Mouse (Mus musculus) limb, embryonic 13.5 days (tissue): ENCODE measurements around the gene Dedd2. TPM values are rescaled to one million over a fixed set of nuclear protein-coding genes. Genes with fewer than 3 reads are reported as not detected.

Experiments used
- ATAC-seq: fragments of 200-750 bp; cut with Nextera tagmentation; 2 replicates; pipeline ENCODE4 v1.8.0; 2017; ENCODE audit warnings: low read depth, moderate number of reproducible peaks, moderate TSS enrichment; ENCODE audit not compliant: low FRiP score
- H3K27ac ChIP-seq: fragments of 300-500 bp; sonication (generic); 2 replicates; pipeline ENCODE4 v1.5.1; 2015; ENCODE audit warnings: inconsistent platforms, mild to moderate bottlenecking, moderate library complexity
- H3K27me3 ChIP-seq: fragments of 300-500 bp; sonication (generic); 2 replicates; pipeline ENCODE4 v1.6.1; 2015; ENCODE audit warnings: mild to moderate bottlenecking, inconsistent platforms
- H3K36me3 ChIP-seq: fragments of 300-500 bp; sonication (generic); 2 replicates; pipeline ENCODE4 v1.6.1; 2015; ENCODE audit warnings: inconsistent platforms, mild to moderate bottlenecking, moderate library complexity
- H3K4me1 ChIP-seq: fragments of 300-500 bp; sonication (generic); 2 replicates; pipeline ENCODE4 v1.6.1; 2015; ENCODE audit warnings: inconsistent platforms
- H3K4me2 ChIP-seq: fragments of 300-500 bp; sonication (generic); replicated peaks from 2 replicates; pipeline ENCODE4 v1.6.1; 2015; ENCODE audit warnings: inconsistent platforms, mild to moderate bottlenecking, moderate library complexity
- H3K4me3 ChIP-seq: fragments of 300-500 bp; sonication (generic); 2 replicates; pipeline ENCODE4 v1.5.1; 2015; ENCODE audit warnings: moderate library complexity, mild to moderate bottlenecking, inconsistent platforms
- H3K9ac ChIP-seq: fragments of 300-500 bp; sonication (generic); 2 replicates; pipeline ENCODE4 v1.6.1; 2015; ENCODE audit warnings: mild to moderate bottlenecking, inconsistent platforms
- H3K9me3 ChIP-seq: fragments of 300-500 bp; sonication (generic); 2 replicates; pipeline ENCODE4 v1.6.1; 2016; ENCODE audit warnings: inconsistent platforms
- WGBS: fragments of 180-500 bp; shearing (Covaris S2); methylation state at CpG from one replicate; pipeline ENCODE4 v1.1.7; 2015; 5-methylcytosine and 5-hydroxymethylcytosine counted together
- polyA plus RNA-seq: library from polyadenylated mRNA; unstranded; fragments of >200 nt; fragmentation: Nextera tagmentation; extraction: Ambion mirVana; gene quantifications from 2 replicates; pipeline ENCODE4 v1.2.1, GENCODE M21; 2015

Dedd2 gene
- polyA plus RNA-seq, 1 experiment from 2014 or later = 10.5 TPM

DNA sequence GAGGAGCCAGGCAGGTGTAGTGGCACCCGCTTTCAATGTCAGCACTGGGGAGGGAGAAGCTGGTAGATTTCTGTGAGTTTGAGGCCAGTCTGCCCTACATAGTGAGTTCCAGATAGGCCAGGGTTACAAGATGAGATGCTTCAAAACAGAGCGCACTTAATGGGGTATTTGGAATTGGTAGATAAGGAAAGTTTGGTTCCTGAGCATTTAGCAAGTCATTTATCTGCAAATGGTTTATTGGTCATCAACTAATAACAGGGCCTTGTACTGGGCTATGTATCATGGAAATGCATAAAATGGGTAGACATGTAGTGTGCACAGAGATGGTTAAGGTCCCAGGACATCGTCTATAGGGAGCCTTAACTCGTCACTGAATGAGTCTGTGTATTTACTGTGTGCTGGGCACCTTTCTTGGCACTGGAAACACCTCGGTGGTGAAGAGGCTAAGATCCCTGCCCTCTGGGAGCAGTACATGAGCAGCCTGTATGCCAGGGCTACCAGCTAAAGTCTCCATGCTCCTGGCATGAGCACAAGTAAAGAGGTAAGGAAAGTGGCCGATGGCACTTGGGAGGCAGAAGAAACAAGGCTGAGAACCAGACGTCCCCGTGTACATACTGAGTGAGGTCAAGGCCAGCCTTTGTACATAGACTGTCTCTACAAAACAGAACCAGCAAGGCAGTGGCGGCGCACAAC lies 2.0 kb upstream of the Dedd2 start:
- Histone ChIP-seq H3K9me3 (no peaks in the 10 kb centered on the region), H3K9ac (peak overlapping the region; percentile 85), H3K27ac (no peak overlapping the region), H3K4me3 (peak overlapping the region; percentile 76), H3K27me3 (no peaks in the 10 kb centered on the region), H3K4me1 (peaks cover 31% of the 10 kb centered on the region), H3K4me2 (peak overlapping the region; percentile 94), H3K36me3 (peaks cover 41% of the 10 kb centered on the region)
- ATAC-seq = no peak
- WGBS = 82% methylated on average over 10 of the region's 10 CpGs

DNA sequence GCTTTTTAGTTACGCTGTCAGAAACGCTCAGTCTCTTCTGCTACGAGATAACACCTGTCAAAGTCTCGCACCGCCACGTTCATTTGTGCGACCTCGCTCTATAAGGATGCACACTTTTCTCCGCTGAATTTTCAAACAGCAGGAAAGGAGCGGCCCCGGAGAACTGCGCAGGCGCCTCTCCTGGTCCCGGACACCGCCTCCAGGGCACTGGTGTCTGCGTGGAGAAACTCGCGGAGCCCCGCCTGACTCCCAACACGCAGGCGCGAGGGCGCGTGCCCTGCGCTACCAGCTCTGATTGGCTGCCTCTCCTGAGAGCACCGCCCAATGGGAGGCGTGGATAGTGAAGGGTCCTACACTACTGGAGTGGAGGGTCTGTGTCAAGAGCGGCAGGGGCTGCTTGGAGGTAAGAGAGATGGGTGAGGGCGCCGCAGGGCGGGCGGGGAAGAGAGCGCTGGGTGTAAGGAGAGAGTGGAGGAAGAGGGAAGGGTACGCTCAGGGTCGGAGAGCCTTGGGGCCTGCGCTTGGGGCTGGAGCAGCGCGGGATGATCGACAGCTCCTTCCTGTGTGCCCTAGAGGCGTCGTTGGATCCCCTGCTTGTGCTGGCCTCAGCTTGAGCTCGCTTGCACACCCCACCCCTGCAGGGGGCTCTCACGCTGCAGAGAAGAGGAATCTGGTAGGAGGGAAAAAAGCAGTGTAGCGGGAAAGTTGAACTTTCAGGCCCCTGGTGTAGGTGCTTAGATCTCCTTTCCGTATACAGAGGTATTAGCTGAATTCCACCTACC lies 878 bp upstream of the Dedd2 start, which contains the start of gene Zfp526:
Zfp526 (plus strand) TSS at position 324 of the 782 bp plus-strand sequence.
- Histone ChIP-seq H3K27ac (peak within 1 kb of the TSS; percentile 92), H3K4me1 (peaks cover 31% of the 10 kb centered on the region), H3K4me2 (peak within 1 kb of the TSS; percentile 94), H3K9ac (peak within 1 kb of the TSS; percentile 85), H3K9me3 (no peaks in the 10 kb centered on the region), H3K27me3 (no peaks in the 10 kb centered on the region), H3K36me3 (peaks cover 30% of the 10 kb centered on the region), H3K4me3 (peak within 1 kb of the TSS; percentile 76)
- ATAC-seq = peak; percentile 95
- under 1% methylated on average over 41 of the region's 45 CpGs for WGBS

DNA sequence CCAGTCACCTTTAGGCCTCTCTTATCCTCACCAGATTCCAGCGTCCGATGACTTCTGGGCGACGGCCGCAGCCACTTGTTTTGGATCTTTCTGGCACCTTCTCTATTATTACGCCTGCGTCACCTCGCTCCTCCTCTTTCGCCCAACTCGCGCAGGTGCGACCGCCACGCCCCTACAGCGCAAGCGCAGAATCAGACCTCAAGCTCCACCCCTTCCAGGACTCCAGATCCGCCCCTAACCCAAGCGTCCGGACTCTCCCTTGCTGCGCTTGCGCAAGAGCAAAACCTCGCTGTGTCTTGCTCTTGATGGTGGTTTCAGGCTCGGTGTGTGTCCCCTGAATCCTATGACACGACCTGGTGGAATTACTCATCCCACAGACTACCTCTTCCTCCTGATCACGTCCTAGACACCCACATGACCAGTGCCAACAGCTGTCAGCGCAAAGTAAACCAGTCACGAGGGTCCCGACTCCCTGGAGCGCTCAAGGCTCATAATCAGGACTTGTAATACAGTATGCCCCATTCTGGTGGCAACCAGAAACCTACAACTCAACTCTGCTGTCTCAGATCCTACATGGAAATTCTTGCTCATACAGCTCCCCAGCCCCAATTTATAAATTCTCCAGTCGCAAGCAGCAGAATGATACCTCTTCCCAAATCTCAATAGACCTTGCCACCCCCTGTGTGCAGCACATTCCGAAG lies 509 bp downstream of the Dedd2 start:
- WGBS = 3% methylated on average over 31 of the region's 31 CpGs
- Histone ChIP-seq H3K36me3 (peaks cover 21% of the 10 kb centered on the region), H3K4me3 (peak overlapping the region; percentile 76), H3K9me3 (no peaks in the 10 kb centered on the region), H3K27me3 (no peaks in the 10 kb centered on the region), H3K4me2 (peak overlapping the region; percentile 94), H3K27ac (peak overlapping the region; percentile 76), H3K4me1 (peaks cover 31% of the 10 kb centered on the region), H3K9ac (peak overlapping the region; percentile 75)
- ATAC-seq = peak; percentile 71

DNA sequence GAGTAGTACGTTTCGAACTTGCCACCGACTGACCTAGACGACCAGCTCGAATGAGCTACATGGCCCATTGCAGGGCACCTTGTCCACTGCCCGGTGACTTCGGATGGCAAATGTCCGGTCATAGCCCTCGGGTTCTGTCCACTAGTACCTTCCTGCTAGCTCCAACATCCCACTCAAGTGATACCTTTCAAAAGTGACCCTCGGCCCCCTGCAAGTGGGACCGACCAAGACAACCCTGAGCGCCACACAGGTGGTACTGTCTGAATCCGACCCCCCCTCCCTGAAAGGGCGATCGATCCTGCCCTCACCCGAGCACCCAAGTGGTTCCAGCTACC lies 1.0 kb downstream of the Dedd2 start:
- peak overlapping the region; percentile 94 for H3K4me2 ChIP-seq
- under 1% methylated on average over 16 of the region's 16 CpGs for WGBS
- no peak; the same call in 1 of the 2 replicates for ATAC-seq
- H3K4me1 ChIP-seq = peaks cover 31% of the 10 kb centered on the region
- H3K9me3 ChIP-seq = no peaks in the 10 kb centered on the region
- no peaks in the 10 kb centered on the region for H3K27me3 ChIP-seq
- H3K4me3 ChIP-seq = peak overlapping the region; percentile 76
- H3K9ac ChIP-seq = peak overlapping the region; percentile 75
- peaks cover 19% of the 10 kb centered on the region for H3K36me3 ChIP-seq
- H3K27ac ChIP-seq = peak overlapping the region; percentile 75

DNA sequence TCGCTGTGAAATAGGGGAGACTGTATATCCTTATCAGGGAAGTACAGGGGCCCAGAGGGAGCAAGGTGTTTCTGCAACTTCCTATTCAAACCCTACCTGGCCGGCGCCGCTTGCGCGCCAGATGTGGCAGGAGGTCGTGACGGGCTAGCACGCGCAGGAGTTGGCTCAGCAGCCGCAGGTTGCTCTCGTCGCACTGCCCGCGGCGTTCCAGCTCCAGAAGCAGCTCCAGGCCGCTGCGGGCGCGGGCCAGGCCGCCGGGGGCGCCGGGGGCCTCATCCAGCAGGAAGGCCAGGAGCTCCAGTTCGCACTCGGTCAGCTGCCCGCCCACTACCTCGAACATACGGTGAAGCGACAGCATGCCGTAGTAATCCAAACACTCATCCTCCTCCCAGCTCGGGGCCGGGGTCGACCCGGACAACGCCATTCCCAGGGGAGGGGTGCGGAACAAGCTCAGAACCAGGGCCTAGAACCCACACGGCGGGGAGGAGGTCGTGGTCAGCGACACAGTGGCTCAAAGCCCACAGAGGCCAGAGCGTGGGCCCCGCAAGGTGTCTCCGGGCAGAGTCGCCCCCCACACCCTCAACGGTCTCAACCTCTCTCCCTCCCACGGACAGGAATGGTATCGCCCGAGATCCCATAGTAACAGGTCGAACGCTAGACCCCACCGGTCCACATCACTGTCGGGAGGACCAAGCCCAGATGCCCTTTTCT lies 1.6 kb downstream of the Dedd2 start:
- H3K9me3 ChIP-seq = no peaks in the 10 kb centered on the region
- ATAC-seq = peak; percentile 3; the same call in 1 of the 2 replicates
- H3K4me2 ChIP-seq = peak overlapping the region; percentile 94
- peaks cover 19% of the 10 kb centered on the region for H3K36me3 ChIP-seq
- H3K27ac ChIP-seq = peak overlapping the region; percentile 75
- no peaks in the 10 kb centered on the region for H3K27me3 ChIP-seq
- H3K4me1 ChIP-seq = peaks cover 31% of the 10 kb centered on the region
- peak overlapping the region; percentile 75 for H3K9ac ChIP-seq
- under 1% methylated on average over 53 of the region's 53 CpGs for WGBS
- peak overlapping the region; percentile 76 for H3K4me3 ChIP-seq

DNA sequence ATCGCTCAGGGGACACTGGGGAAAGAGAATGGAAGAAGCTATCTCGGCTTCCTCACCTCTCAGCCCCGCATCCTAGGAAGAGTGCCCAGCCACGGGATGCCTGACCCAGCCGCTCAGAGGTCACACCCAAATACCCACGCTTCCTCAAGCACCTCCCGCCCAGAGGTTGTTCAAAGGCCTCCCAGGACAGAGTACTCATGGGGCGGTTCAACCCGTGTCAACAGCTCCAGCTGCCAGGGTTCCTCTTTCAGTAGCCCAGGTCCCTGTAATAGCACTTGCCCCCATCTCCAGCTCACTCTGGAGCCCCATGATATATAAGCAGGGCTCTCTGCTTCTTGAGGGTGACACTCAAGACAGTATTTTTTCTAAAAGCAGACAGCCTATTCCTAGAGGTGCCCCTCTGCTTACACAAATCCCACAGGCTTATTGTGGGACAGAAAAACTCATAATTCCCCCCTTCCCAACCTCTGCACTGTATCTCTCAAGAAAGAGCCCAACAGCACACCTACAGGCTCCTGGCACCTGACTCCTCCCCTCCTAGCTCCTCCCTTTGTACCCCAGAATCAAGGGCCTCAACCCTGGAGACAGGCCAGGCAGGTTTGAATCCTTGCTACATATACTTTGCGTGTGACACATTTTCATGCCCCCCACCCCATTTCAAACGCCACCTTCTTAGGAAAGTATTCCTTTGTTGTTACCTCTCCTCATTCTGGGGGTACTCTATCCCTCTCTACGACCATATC lies 2.6 kb downstream of the Dedd2 start:
- H3K9ac ChIP-seq = peak overlapping the region; percentile 75
- WGBS = 67% methylated on average over 12 of the region's 12 CpGs
- no peak overlapping the region for H3K27ac ChIP-seq
- H3K9me3 ChIP-seq = no peaks in the 10 kb centered on the region
- peaks cover 15% of the 10 kb centered on the region for H3K36me3 ChIP-seq
- ATAC-seq = no peak
- peak overlapping the region; percentile 76 for H3K4me3 ChIP-seq
- H3K4me2 ChIP-seq = peak overlapping the region; percentile 94
- no peaks in the 10 kb centered on the region for H3K27me3 ChIP-seq
- peaks cover 31% of the 10 kb centered on the region for H3K4me1 ChIP-seq

DNA sequence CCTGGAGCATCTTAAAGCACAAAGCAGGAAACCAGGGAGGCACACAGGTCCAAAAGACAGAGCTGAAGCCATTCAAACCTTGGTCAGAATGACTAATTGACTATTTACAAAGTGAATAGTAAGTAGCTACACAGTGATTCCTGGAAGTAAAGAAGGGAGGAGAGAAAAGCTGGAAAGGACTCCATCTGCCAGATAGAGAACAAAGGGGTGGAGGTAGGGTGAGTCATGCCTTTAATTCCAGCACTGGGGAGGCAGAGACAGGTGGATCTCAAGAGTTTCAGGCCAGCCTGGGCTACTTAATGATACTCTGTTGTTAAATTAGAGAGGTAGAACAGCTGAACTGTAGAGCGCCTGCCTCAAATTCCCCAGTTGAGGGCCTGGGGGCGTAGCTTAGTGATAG lies 6.2 kb downstream of the Dedd2 start:
- Histone ChIP-seq H3K4me1 (peaks cover 10% of the 10 kb centered on the region), H3K9me3 (no peaks in the 10 kb centered on the region), H3K4me3 (no peak overlapping the region), H3K36me3 (peaks cover 44% of the 10 kb centered on the region), H3K9ac (no peak overlapping the region), H3K27ac (no peak overlapping the region), H3K4me2 (no peak overlapping the region), H3K27me3 (no peaks in the 10 kb centered on the region)
- no peak for ATAC-seq
- 82% methylated on average over 2 of the region's 2 CpGs for WGBS

DNA sequence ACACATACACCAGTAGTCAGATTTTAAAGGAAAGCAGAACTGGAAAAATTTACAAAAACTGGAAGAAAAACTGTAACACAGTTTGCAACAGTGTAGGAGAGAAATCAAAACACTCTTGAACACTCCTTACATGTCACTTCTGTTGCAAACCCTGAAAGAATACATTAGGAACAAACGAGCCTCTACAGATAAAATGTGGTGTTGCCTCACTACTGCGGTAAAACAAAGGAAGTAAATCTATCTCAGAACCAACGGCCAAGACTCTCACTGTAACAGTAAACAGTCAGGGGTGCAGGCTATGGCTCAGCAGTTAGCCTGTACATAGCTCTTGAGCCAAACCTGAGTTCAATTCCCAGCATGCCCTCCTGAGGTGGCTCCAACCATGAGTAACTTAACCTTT lies 7.3 kb downstream of the Dedd2 start:
- 79% methylated on average over 3 of the region's 3 CpGs for WGBS
- H3K36me3 ChIP-seq = peaks cover 55% of the 10 kb centered on the region
- no peak overlapping the region for H3K9ac ChIP-seq
- H3K4me2 ChIP-seq = no peak overlapping the region
- no peaks in the 10 kb centered on the region for H3K9me3 ChIP-seq
- no peaks in the 10 kb centered on the region for H3K27me3 ChIP-seq
- H3K4me3 ChIP-seq = no peak overlapping the region
- H3K4me1 ChIP-seq = peaks cover 2% of the 10 kb centered on the region
- H3K27ac ChIP-seq = no peak overlapping the region
- ATAC-seq = no peak

DNA sequence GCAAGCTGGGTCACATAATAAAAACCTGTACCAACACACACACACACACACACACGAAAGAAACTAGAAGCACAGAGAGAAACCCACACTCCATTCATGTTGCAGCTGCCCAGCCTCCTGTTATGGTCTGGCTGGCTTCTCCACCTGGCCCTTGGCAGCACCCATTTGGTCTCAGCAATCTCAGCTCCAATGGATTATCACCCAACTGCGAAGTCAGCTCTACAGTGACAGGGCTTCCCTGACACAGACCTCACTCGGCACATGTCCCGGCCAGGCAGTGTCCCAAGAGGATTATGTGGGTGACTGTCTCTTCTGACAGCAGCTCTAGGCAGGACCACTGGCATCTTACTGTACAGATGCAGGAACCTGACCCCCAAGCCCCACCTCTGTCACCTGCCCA lies 9.9 kb downstream of the Dedd2 start:
- H3K36me3 ChIP-seq = peaks cover 76% of the 10 kb centered on the region
- no peaks in the 10 kb centered on the region for H3K27me3 ChIP-seq
- no peak overlapping the region for H3K9ac ChIP-seq
- H3K4me3 ChIP-seq = no peak overlapping the region
- WGBS = 68% methylated on average over 4 of the region's 4 CpGs
- H3K4me2 ChIP-seq = no peak overlapping the region
- no peak for ATAC-seq
- no peak overlapping the region for H3K27ac ChIP-seq
- no peaks in the 10 kb centered on the region for H3K9me3 ChIP-seq
- no peaks in the 10 kb centered on the region for H3K4me1 ChIP-seq

DNA sequence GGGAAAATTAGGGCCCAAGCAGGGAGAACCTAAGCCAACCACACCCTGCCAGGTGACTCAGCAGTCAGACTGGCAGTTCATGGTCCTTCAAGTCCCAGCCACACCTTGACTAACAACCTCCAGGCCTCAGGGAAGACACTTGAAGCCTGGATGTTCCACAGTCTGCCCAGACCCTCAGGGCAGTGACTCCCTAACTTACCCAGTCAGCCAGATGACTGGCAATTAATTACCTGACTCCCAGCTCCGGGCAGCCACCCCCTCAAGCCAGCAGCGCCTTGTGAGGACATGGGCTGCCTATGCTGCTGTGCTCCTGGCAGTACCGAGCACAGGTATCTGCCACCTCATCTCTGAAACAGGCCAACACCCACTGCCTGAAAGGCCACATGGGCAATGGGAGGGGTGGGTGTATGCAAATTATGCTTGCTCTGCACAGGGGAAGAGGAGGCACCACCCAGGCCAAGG lies 11.2 kb downstream of the Dedd2 start:
- 58% methylated on average over 3 of the region's 3 CpGs for WGBS
- ATAC-seq = no peak
- no peak overlapping the region for H3K27ac ChIP-seq
- H3K27me3 ChIP-seq = no peaks in the 10 kb centered on the region
- H3K4me1 ChIP-seq = no peaks in the 10 kb centered on the region
- no peak overlapping the region for H3K9ac ChIP-seq
- H3K4me3 ChIP-seq = no peak overlapping the region
- no peak overlapping the region for H3K4me2 ChIP-seq
- H3K36me3 ChIP-seq = peaks cover 75% of the 10 kb centered on the region
- H3K9me3 ChIP-seq = no peaks in the 10 kb centered on the region
